Mouse (Mus musculus) forebrain, embryonic 11.5 days (tissue): ENCODE measurements around the gene Klf7. TPM values are rescaled to one million over a fixed set of nuclear protein-coding genes. Genes with fewer than 3 reads are reported as not detected.
A peak's percentile ranks its signal among the peaks of the same experiment; 100 is the strongest.

ENCODE experiments used
- ATAC-seq: fragments of 200-750 bp; cut with Nextera tagmentation; replicated peaks from 2 replicates; pipeline ENCODE4 v1.8.0; 2017; ENCODE audit warnings: moderate TSS enrichment; ENCODE audit not compliant: low FRiP score
- DNase-seq: peaks from one replicate; pipeline ENCODE4 v3.0.0-alpha.2; 2017; ENCODE audit warnings: low spot score
- H3K27ac ChIP-seq: fragments of 300-500 bp; sonication (generic); 2 replicates; pipeline ENCODE4 v1.5.1; 2014; ENCODE audit warnings: low read depth, low read length
- H3K27me3 ChIP-seq: fragments of 300-500 bp; sonication (generic); 2 replicates; pipeline ENCODE4 v1.6.1; 2014; ENCODE audit warnings: mild to moderate bottlenecking, low read length, mixed read lengths; ENCODE audit not compliant: control insufficient read depth, insufficient read depth
- H3K36me3 ChIP-seq: fragments of 300-500 bp; sonication (generic); 2 replicates; pipeline ENCODE4 v1.6.1; 2014; ENCODE audit warnings: mild to moderate bottlenecking, low read length, moderate library complexity, mixed read lengths; ENCODE audit not compliant: control insufficient read depth, insufficient read depth
- H3K4me1 ChIP-seq: fragments of 300-500 bp; sonication (generic); replicated peaks from 2 replicates; pipeline ENCODE4 v1.6.1; 2014; ENCODE audit warnings: low read length, mixed read lengths; ENCODE audit not compliant: control insufficient read depth, insufficient read depth
- H3K4me2 ChIP-seq: fragments of 300-500 bp; sonication (generic); 2 replicates; pipeline ENCODE4 v1.6.1; 2014; ENCODE audit warnings: low read depth, mild to moderate bottlenecking, low read length, moderate library complexity, mixed read lengths; ENCODE audit not compliant: severe bottlenecking
- H3K4me3 ChIP-seq: fragments of 300-500 bp; sonication (generic); 2 replicates; pipeline ENCODE4 v1.5.1; 2014; ENCODE audit warnings: low read depth, low read length
- H3K9ac ChIP-seq: fragments of 300-500 bp; sonication (generic); 2 replicates; pipeline ENCODE4 v1.6.1; 2014; ENCODE audit warnings: low read length
- H3K9me3 ChIP-seq: fragments of 300-500 bp; sonication (generic); 2 replicates; pipeline ENCODE4 v1.6.1; 2016; ENCODE audit warnings: low read length, mixed read lengths; ENCODE audit not compliant: control insufficient read depth
- WGBS: fragments of 180-500 bp; shearing (Covaris S2); extraction: QIAGEN DNeasy Blood & Tissue Kit; methylation state at CpG from one replicate; pipeline ENCODE4 v1.1.7; 2014; 5-methylcytosine and 5-hydroxymethylcytosine counted together
- polyA plus RNA-seq: library from polyadenylated mRNA; unstranded; fragments of >200 nt; fragmentation: Nextera tagmentation; extraction: Ambion mirVana; gene quantifications from 2 replicates; pipeline ENCODE4 v1.2.1, GENCODE M21; 2014

Klf7 gene
- polyA plus RNA-seq, 1 experiment from 2014 or later = 24.8 TPM

GRCm38 (mm10) chr1:63999481-63999880 lies 122.6 kb downstream of the Klf7 start:
- H3K4me1 ChIP-seq = peaks cover 10% of the 10 kb centered on the region; the same call in 1 of the 2 replicates

GRCm38 (mm10) chr1:63998901-63999300 lies 123.2 kb downstream of the Klf7 start:
- no peaks in the 10 kb centered on the region for H3K9me3 ChIP-seq
- peaks cover 11% of the 10 kb centered on the region; the same call in 1 of the 2 replicates for H3K4me1 ChIP-seq
- DNase-seq = no peak
- WGBS = 88% methylated on average over 4 of the region's 4 CpGs
- no peak for ATAC-seq
- H3K4me3 ChIP-seq = no peak overlapping the region
- H3K27ac ChIP-seq = no peak overlapping the region
- H3K27me3 ChIP-seq = no peaks in the 10 kb centered on the region
- H3K9ac ChIP-seq = no peak overlapping the region
- no peak overlapping the region for H3K4me2 ChIP-seq
- H3K36me3 ChIP-seq = no peaks in the 10 kb centered on the region

More at GRCm38 (mm10) chr1:63999481-63999880, 122.6 kb downstream of the Klf7 start:
- DNase-seq = no peak
- no peaks in the 10 kb centered on the region for H3K36me3 ChIP-seq
- H3K4me2 ChIP-seq = no peak overlapping the region
- no peak overlapping the region for H3K27ac ChIP-seq
- H3K9me3 ChIP-seq = no peaks in the 10 kb centered on the region
- H3K27me3 ChIP-seq = no peaks in the 10 kb centered on the region
- ATAC-seq = no peak
- WGBS = 89% methylated on average over 8 of the region's 8 CpGs
- H3K4me3 ChIP-seq = no peak overlapping the region
- no peak overlapping the region for H3K9ac ChIP-seq

GRCm38 (mm10) chr1:63998139-63998538 lies 123.9 kb downstream of the Klf7 start:
- no peak overlapping the region for H3K9ac ChIP-seq
- H3K4me1 ChIP-seq = peaks cover 12% of the 10 kb centered on the region; the same call in 1 of the 2 replicates
- H3K4me3 ChIP-seq = no peak overlapping the region
- no peaks in the 10 kb centered on the region for H3K27me3 ChIP-seq
- no peak overlapping the region for H3K4me2 ChIP-seq
- 76% methylated on average over 2 of the region's 2 CpGs for WGBS
- no peaks in the 10 kb centered on the region for H3K9me3 ChIP-seq
- no peak overlapping the region for H3K27ac ChIP-seq
- no peaks in the 10 kb centered on the region for H3K36me3 ChIP-seq
- no peak for ATAC-seq
- DNase-seq = no peak

GRCm38 (mm10) chr1:63995828-63996227 lies 126.3 kb downstream of the Klf7 start:
- Histone ChIP-seq H3K9me3 (no peaks in the 10 kb centered on the region), H3K4me3 (no peak overlapping the region), H3K27ac (no peak overlapping the region), H3K36me3 (no peaks in the 10 kb centered on the region), H3K27me3 (no peaks in the 10 kb centered on the region), H3K4me2 (no peak overlapping the region), H3K9ac (no peak overlapping the region), H3K4me1 (peaks cover 12% of the 10 kb centered on the region; the same call in 1 of the 2 replicates)
- 29% methylated on average over 4 of the region's 4 CpGs for WGBS
- ATAC-seq = no peak
- DNase-seq = no peak

- Histone ChIP-seq H3K4me3 (no peak overlapping the region), H3K36me3 (no peaks in the 10 kb centered on the region), H3K4me2 (peak overlapping the region; percentile 15; the same call in 1 of the 2 replicates), H3K4me1 (peaks cover 12% of the 10 kb centered on the region; the same call in 1 of the 2 replicates), H3K27ac (peak overlapping the region; percentile 68), H3K27me3 (no peaks in the 10 kb centered on the region), H3K9ac (peak overlapping the region; percentile 20; the same call in 1 of the 2 replicates), H3K9me3 (no peaks in the 10 kb centered on the region)
- no peak for DNase-seq
- ATAC-seq = no peak
- 56% methylated on average over 5 of the region's 5 CpGs for WGBS
These were observed 127.0 kb downstream of the Klf7 start for GRCm38 (mm10) chr1:63995137-63995492.

- ATAC-seq = peak; percentile 91
- H3K4me3 ChIP-seq = no peak overlapping the region
- H3K27me3 ChIP-seq = no peaks in the 10 kb centered on the region
- no peaks in the 10 kb centered on the region for H3K36me3 ChIP-seq
- 8% methylated on average over 19 of the region's 19 CpGs for WGBS
- H3K4me2 ChIP-seq = peak overlapping the region; percentile 15; the same call in 1 of the 2 replicates
- H3K9ac ChIP-seq = peak overlapping the region; percentile 20; the same call in 1 of the 2 replicates
- H3K4me1 ChIP-seq = peaks cover 12% of the 10 kb centered on the region; the same call in 1 of the 2 replicates
- H3K9me3 ChIP-seq = no peaks in the 10 kb centered on the region
- H3K27ac ChIP-seq = peak overlapping the region; percentile 68
- peak; percentile 83 for DNase-seq
These were observed 127.6 kb downstream of the Klf7 start for GRCm38 (mm10) chr1:63994248-63995136.

GRCm38 (mm10) chr1:63992506-63992905 lies 129.6 kb downstream of the Klf7 start:
- no peak overlapping the region for H3K4me3 ChIP-seq
- no peak overlapping the region for H3K9ac ChIP-seq
- H3K27me3 ChIP-seq = no peaks in the 10 kb centered on the region
- DNase-seq (no peak), ATAC-seq (no peak)
- WGBS = 82% methylated on average over 5 of the region's 5 CpGs
- no peak overlapping the region for H3K4me2 ChIP-seq
- H3K4me1 ChIP-seq = peaks cover 13% of the 10 kb centered on the region; the same call in 1 of the 2 replicates
- H3K27ac ChIP-seq = no peak overlapping the region
- no peaks in the 10 kb centered on the region for H3K36me3 ChIP-seq
- H3K9me3 ChIP-seq = no peaks in the 10 kb centered on the region

- Histone ChIP-seq H3K9ac (no peak overlapping the region), H3K4me1 (peaks cover 14% of the 10 kb centered on the region; the same call in 1 of the 2 replicates), H3K27me3 (no peaks in the 10 kb centered on the region), H3K36me3 (no peaks in the 10 kb centered on the region), H3K9me3 (no peaks in the 10 kb centered on the region), H3K4me3 (no peak overlapping the region), H3K4me2 (no peak overlapping the region), H3K27ac (no peak overlapping the region)
- no peak for ATAC-seq
- no peak for DNase-seq
- 91% methylated on average over 6 of the region's 6 CpGs for WGBS
These were observed 131.7 kb downstream of the Klf7 start for GRCm38 (mm10) chr1:63990416-63990815.
